Mouse (Mus musculus) CH12F3 (cell line): ENCODE results near the gene Zfp108.

Experiments
- in situ Hi-C: fragments of 300-500 bp; cut with MboI; formaldehyde crosslinking; loops from 2 replicates; pipeline ENCODE4 v1.14.3; 2020; ENCODE audit warnings: low sequenced_read_pairs

Gene Zfp108

GRCm38 (mm10) chr7:24280858-24281145 lies 26.2 kb downstream of the Zfp108 start:
- in situ Hi-C loops, result loop anchor here (25.0 kb wide), 1 partner anchor 119 kb away; no protein-coding TSS in a partner anchor

DNA sequence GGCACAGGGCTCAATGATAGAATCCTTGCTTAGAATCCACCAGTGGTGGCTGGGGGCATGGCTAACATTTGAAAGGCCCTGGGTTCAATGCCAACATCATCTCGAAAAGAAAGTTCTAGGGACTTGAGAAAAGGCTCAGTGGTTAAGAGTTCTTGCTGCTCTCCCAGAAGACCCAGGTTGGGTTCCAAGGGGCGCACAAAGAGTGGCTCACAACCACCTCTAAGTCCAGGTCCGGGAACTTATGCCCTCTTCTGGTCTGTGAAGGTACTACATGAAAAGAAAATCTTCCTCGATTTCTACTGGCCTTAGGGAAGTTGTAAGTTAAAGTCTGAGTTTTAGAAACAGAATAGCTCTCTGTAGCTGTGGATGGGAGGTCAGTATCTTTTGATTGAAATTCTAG lies 31.5 kb downstream of the Zfp108 start:
- in situ Hi-C loops, result loop anchor here (25.0 kb wide), 1 partner anchor 124 kb away; no protein-coding TSS in a partner anchor

DNA sequence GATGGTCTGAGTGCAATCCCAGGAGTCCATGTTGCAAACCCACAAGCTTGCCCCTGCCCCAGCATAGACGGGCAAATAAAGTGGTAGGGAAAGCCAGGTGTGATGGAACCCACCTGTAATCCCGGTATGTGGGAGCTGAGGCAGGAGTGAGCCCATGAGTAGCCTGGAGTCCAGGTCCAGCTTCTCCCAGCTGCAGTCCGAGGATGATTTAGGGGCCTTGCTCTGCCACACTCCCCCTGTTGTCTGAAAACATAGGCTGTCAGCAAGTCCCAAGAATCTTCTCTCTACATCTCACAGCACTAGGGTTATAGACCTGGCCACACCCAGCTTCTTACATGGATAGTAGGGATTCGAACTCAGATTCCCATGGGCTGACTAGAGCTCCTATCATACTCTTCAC lies 32.3 kb downstream of the Zfp108 start:
- in situ Hi-C loops, result loop anchor here (25.0 kb wide), 1 partner anchor 125 kb away; no protein-coding TSS in a partner anchor

- in situ Hi-C loops, result loop anchor here (25.0 kb wide), 1 partner anchor 125 kb away; no protein-coding TSS in a partner anchor
These were observed 33.1 kb downstream of the Zfp108 start for GRCm38 (mm10) chr7:24287670-24288069.

DNA sequence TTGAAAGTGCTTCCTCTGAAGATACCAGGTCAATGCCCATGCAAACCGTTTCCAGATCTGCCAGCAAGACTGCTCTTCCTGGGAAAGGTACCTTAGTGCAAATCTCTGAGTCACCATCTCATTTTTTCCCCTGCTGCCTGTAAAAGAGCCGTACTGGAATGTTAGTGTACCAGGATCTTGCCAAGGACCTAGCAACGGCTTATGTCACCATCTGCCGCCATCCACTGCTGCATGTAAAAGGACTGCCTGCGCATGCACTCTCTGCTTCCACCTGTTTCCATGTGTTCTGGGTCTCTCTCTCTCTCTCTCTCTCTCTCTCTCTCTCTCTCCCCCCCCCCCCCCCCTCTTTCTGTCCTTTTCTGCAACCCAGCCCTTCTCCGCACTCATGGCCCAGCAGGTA lies 33.9 kb downstream of the Zfp108 start:
- in situ Hi-C loops, result loop anchor here (25.0 kb wide), 1 partner anchor 126 kb away; no protein-coding TSS in a partner anchor

- in situ Hi-C loops, result loop anchor here (25.0 kb wide), 1 partner anchor 128 kb away; no protein-coding TSS in a partner anchor
These were observed 35.6 kb downstream of the Zfp108 start for GRCm38 (mm10) chr7:24290106-24290693.

GRCm38 (mm10) chr7:24291387-24292090 lies 36.9 kb downstream of the Zfp108 start:
- in situ Hi-C loops, result loop anchor here (25.0 kb wide), 1 partner anchor 129 kb away; no protein-coding TSS in a partner anchor

GRCm38 (mm10) chr7:24293061-24293851 lies 38.7 kb downstream of the Zfp108 start:
- in situ Hi-C loops, result loop anchor here (25.0 kb wide), 1 partner anchor 131 kb away; no protein-coding TSS in a partner anchor

GRCm38 (mm10) chr7:24294763-24295162 lies 40.2 kb downstream of the Zfp108 start:
- in situ Hi-C loops, result loop anchor here (25.0 kb wide), 1 partner anchor 132 kb away; no protein-coding TSS in a partner anchor

DNA sequence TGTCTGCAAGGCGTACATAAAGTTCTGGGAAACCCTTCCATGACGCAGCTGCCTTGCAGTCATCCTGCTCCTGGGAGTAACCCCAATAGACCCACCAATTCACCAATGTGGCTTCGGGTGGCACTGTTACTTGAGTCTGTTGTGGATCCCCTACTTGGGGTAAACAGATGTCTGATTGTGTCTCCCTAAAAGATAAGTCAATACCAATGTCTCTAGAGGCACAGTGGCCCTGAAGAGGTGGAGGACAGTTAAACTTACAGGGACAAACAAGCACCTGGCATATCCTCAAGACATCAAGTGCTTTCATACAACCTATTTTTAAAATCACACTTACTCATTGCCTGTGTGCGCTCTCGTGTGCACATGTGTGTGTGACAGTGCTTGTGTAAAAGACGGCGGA lies 40.8 kb downstream of the Zfp108 start:
- in situ Hi-C loops, result loop anchor here (25.0 kb wide), 1 partner anchor 133 kb away; no protein-coding TSS in a partner anchor

GRCm38 (mm10) chr7:24296386-24296785 lies 41.8 kb downstream of the Zfp108 start:
- in situ Hi-C loops, result loop anchor here (25.0 kb wide), 1 partner anchor 134 kb away; no protein-coding TSS in a partner anchor

DNA sequence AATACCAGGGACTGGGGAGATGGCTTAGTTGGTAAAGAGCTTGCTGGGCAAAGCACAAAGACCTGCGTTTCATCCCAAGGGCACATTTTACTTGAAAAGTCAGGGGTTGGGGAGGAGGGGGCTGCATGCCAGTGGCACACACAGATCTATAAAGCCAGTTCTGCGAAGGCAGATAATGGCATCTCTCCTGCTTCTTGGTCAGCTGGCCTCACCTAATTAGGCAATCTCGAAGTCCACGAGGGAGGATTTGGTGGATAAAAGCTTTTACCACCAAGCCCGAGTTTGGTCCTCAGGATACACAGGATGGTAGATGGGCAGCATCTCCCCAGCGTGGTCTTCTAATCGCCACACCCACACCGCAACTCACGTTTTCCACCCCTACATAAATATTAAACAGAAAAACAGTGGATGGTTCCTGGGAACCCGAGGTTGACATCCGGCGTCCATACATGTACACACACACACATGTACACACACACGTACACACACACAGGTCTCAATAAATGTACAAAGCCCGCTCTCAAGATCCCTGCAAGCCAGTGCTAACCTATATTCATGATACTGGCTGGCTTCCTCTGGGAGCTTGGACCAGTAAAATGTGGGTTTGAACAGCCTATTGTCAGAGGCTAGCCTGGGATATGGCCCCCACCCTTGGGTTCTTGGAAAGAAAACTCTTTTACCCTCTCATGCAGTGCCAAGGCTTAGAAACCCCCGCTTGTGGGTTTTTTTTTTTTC lies 42.9 kb downstream of the Zfp108 start:
- in situ Hi-C loops, result loop anchor here (25.0 kb wide), 1 partner anchor 135 kb away; no protein-coding TSS in a partner anchor

DNA sequence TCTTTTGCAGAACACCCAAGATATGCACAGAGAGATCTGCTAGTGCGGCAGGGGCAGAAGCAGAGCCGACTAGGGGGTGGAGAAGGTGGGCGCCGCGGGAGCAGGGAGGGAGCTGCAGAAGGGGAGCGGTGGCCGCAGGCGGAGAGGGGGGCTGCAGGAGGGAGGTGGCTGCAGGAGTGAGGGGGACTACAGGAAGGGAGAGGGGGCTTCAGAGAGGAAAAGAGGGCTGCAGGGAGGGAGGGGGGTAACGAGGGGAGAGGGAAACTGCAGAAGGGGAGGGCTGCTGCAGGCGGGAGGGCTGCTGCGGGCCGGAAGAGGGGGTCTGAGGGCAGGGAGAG lies 44.0 kb downstream of the Zfp108 start:
- in situ Hi-C loops, result loop anchor here (25.0 kb wide), 1 partner anchor 136 kb away; no protein-coding TSS in a partner anchor

- in situ Hi-C loops, result loop anchor here (25.0 kb wide), 1 partner anchor 137 kb away; no protein-coding TSS in a partner anchor
These were observed 44.5 kb downstream of the Zfp108 start for GRCm38 (mm10) chr7:24298973-24299708.

DNA sequence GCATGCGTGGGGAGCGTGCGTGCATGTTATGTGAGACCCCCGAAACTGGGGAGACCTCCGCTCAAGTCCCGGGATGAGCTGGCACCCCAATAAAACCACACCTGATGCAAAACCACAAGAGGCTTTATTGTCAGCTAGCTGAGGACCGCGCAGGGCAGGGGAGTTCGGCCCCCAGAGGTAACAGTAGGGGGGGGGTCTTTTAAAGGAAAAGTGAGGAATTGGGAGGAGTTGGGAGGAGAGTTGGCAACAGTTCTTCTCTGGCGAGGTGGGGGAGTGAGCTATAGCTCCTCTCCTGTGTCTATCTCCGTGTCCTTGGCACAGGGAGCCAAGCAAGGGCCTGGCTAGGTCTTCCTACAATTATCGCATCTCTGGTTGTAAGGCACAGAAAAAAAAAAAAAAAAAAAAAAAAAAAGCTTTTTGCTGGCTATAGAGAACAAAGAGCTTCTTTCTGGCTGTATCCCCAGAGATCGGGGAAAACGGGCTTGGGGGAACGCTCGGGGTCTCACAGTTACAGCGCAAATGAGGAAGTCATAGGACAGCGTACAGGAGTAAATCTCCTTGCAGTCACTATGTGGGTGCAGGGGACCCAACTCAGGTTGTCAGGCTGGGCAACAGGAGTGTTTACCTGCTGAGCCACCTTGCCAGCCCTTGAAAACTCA lies 45.4 kb downstream of the Zfp108 start:
- in situ Hi-C loops, result loop anchor here (25.0 kb wide), 1 partner anchor 138 kb away; no protein-coding TSS in a partner anchor

DNA sequence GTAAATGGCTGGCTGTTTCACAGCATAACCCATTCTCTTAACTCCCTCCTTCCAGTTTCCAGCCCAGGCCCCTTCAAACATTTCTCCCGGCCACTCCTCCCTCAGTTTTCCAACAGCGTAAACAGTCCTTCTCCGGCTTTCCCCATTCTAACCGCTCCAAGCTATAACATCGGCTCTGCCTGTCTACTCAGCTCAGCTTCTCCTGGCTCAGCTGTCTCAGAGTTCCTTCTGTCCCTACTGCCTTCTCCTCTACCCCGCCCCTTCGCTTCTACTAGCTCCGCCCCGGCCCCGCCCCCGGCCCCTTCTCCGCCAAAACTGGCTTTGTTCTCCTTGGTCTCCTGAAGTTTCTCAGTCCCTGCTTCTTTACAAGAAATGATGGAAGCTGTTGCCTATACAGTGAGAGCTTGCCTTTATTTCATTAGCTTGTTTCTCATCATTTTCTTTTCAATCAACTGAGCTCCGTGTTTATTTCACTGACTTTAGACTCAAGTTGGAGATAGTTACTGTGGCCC lies 46.2 kb downstream of the Zfp108 start, which contains the start of gene Zfp61:
Zfp61 (minus strand) TSS at position 462 of the 512 bp plus-strand sequence.
- in situ Hi-C loops, result no loop called here
